Mouse (Mus musculus): ENCODE results near the gene Shc2. TPM values are rescaled to one million over a fixed set of nuclear protein-coding genes. Genes with fewer than 3 reads are reported as not detected.

Shc2 gene
- polyA plus RNA-seq (2014; fragmentation: Nextera tagmentation; extraction: Ambion mirVana), result 9.8 and 10.5 TPM in 2 replicates

DNA sequence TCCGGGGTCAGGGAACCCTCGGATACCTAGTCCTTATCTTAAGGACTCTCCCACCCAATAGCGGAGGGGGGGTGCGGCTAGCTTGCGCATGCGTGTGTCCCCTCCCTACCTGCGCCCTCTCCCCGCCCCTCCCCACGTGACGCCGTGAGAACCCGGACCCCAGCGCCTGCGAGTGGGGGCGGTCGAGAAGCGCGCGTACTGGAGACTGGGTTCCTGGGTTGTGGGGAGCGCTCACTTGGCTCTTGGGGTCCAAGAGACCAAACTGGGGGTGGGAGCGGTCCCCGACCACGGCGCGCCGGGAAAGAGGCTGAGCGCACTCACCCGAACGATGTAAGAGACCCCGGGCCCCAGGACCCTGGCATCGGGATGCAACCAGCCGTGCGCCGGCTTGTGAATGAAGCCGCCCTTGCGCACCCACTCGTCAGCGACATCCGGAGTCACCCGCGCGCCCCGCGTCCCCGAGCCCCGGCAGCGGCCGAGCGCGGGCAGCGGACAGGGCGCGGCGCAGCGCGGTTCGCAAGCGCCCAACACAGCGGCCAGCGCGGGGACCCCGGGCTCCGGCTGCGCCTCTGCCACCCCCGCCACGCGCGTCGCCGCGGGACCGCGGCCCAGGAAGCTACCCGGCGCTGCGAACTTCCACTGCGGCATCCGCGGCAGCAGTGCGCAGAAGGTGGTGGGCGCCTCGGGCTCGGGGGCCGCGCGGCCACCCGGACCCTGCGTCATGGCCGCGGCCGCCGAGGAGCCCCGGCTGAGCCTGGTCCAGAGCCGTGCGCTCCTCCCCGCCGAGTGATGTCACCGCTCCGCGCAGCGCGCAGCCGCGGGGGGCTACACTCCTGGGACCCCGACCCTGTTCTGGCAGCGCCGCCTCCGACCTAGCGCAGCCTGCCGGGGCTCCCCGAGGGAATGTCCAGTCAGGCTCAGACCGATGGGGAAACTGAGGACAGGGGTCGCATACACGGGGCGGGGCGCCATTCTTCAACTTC is at the start of gene Shc2:
Gene Shc2 (minus strand): TSS at position 791 of the 983 bp plus-strand sequence.
- Histone ChIP-seq H3K9ac (replicated peaks; ENCODE audit: low read length) (peak within 1 kb of the TSS; percentile 86), H3K4me2 (ENCODE audit: low read depth, low read length) (peak within 1 kb of the TSS; percentile 92), H3K4me3 (ENCODE audit: low read depth, low read length) (peak within 1 kb of the TSS; percentile 95), H3K36me3 (replicated peaks; ENCODE audit: control insufficient read depth, insufficient read depth, low read depth, low read length) (no peaks in the 10 kb centered on the region), H3K4me1 (ENCODE audit: control insufficient read depth, insufficient read depth, low read length) (no peaks in the 10 kb centered on the region; the same call in 1 of the 2 replicates), H3K27me3 (ENCODE audit: control insufficient read depth, insufficient read depth, low read length) (no peaks in the 10 kb centered on the region; the same call in 1 of the 2 replicates), H3K9me3 (replicated peaks; ENCODE audit: control insufficient read depth, low read length) (no peaks in the 10 kb centered on the region), H3K27ac (replicated peaks; ENCODE audit: low read depth, low read length) (peak within 1 kb of the TSS; percentile 62; the same call in 1 of the 2 replicates)
- DNase-seq (ENCODE audit: low spot score), result peak; percentile 84
- under 1% methylated on average over 93 of the region's 116 CpGs for WGBS
- peak; percentile 87 for ATAC-seq (replicated peaks; ENCODE audit: insufficient number of reproducible peaks, low FRiP score, low TSS enrichment, low read depth)

GRCm38 (mm10) chr10:79687513-79687912 is 49.8 kb upstream of the Shc2 start:
- no peak overlapping the region for H3K27ac ChIP-seq (replicated peaks; ENCODE audit: low read depth, low read length)
- peaks cover 21% of the 10 kb centered on the region for H3K36me3 ChIP-seq (replicated peaks; ENCODE audit: control insufficient read depth, insufficient read depth, low read depth, low read length)

DNA sequence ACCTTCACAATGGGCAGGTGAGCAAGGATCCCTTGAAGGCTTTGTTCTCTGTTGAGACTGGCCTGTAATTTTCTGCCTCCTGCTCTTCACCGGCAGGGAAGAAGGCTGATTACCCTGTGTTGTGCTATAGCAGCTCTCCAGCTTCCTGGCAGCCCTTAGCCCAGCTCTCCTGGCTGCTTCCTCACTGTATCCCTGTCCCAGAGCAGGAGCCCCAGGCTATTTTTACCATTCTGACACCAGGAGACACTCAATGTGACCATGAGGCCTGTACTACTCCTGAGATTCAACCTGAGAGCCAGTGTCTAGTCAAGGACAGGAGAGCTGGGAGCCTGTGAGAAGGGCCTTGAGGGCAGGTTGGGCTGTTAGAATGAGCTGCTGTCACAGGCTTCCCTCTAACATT is 49.0 kb upstream of the Shc2 start:
- 88% methylated on average over 1 of the region's 1 CpGs for WGBS
- Histone ChIP-seq H3K36me3 (replicated peaks; ENCODE audit: control insufficient read depth, insufficient read depth, low read depth, low read length) (peaks cover 21% of the 10 kb centered on the region), H3K27ac (replicated peaks; ENCODE audit: low read depth, low read length) (no peak overlapping the region), H3K9ac (replicated peaks; ENCODE audit: low read length) (no peak overlapping the region), H3K4me3 (ENCODE audit: low read depth, low read length) (no peak overlapping the region), H3K27me3 (ENCODE audit: control insufficient read depth, insufficient read depth, low read length) (no peaks in the 10 kb centered on the region), H3K4me1 (ENCODE audit: control insufficient read depth, insufficient read depth, low read length) (peaks cover 6% of the 10 kb centered on the region), H3K9me3 (replicated peaks; ENCODE audit: control insufficient read depth, low read length) (no peaks in the 10 kb centered on the region), H3K4me2 (ENCODE audit: low read depth, low read length) (no peak overlapping the region)
- ATAC-seq (replicated peaks; ENCODE audit: insufficient number of reproducible peaks, low FRiP score, low TSS enrichment, low read depth) (no peak), DNase-seq (ENCODE audit: low spot score) (no peak)

More at GRCm38 (mm10) chr10:79687513-79687912, 49.8 kb upstream of the Shc2 start:
- Histone ChIP-seq H3K4me3 (ENCODE audit: low read depth, low read length) (no peak overlapping the region), H3K4me1 (ENCODE audit: control insufficient read depth, insufficient read depth, low read length) (peaks cover 6% of the 10 kb centered on the region), H3K9me3 (replicated peaks; ENCODE audit: control insufficient read depth, low read length) (no peaks in the 10 kb centered on the region), H3K27me3 (ENCODE audit: control insufficient read depth, insufficient read depth, low read length) (no peaks in the 10 kb centered on the region), H3K4me2 (ENCODE audit: low read depth, low read length) (no peak overlapping the region), H3K9ac (replicated peaks; ENCODE audit: low read length) (no peak overlapping the region)
- 96% methylated on average over 6 of the region's 6 CpGs for WGBS
- DNase-seq (ENCODE audit: low spot score) (no peak), ATAC-seq (replicated peaks; ENCODE audit: insufficient number of reproducible peaks, low FRiP score, low TSS enrichment, low read depth) (no peak)

GRCm38 (mm10) chr10:79686219-79686618 is 48.5 kb upstream of the Shc2 start:
- no peak for ATAC-seq (replicated peaks; ENCODE audit: insufficient number of reproducible peaks, low FRiP score, low TSS enrichment, low read depth)
- H3K4me1 ChIP-seq (ENCODE audit: control insufficient read depth, insufficient read depth, low read length), result peaks cover 6% of the 10 kb centered on the region
- DNase-seq (ENCODE audit: low spot score), result no peak
- H3K9ac ChIP-seq (replicated peaks; ENCODE audit: low read length), result no peak overlapping the region
- no peak overlapping the region for H3K27ac ChIP-seq (replicated peaks; ENCODE audit: low read depth, low read length)
- no peak overlapping the region for H3K4me2 ChIP-seq (ENCODE audit: low read depth, low read length)
- 89% methylated on average over 2 of the region's 2 CpGs for WGBS
- H3K9me3 ChIP-seq (replicated peaks; ENCODE audit: control insufficient read depth, low read length), result no peaks in the 10 kb centered on the region
- H3K4me3 ChIP-seq (ENCODE audit: low read depth, low read length), result no peak overlapping the region
- no peaks in the 10 kb centered on the region for H3K27me3 ChIP-seq (ENCODE audit: control insufficient read depth, insufficient read depth, low read length)
- peaks cover 21% of the 10 kb centered on the region for H3K36me3 ChIP-seq (replicated peaks; ENCODE audit: control insufficient read depth, insufficient read depth, low read depth, low read length)

DNA sequence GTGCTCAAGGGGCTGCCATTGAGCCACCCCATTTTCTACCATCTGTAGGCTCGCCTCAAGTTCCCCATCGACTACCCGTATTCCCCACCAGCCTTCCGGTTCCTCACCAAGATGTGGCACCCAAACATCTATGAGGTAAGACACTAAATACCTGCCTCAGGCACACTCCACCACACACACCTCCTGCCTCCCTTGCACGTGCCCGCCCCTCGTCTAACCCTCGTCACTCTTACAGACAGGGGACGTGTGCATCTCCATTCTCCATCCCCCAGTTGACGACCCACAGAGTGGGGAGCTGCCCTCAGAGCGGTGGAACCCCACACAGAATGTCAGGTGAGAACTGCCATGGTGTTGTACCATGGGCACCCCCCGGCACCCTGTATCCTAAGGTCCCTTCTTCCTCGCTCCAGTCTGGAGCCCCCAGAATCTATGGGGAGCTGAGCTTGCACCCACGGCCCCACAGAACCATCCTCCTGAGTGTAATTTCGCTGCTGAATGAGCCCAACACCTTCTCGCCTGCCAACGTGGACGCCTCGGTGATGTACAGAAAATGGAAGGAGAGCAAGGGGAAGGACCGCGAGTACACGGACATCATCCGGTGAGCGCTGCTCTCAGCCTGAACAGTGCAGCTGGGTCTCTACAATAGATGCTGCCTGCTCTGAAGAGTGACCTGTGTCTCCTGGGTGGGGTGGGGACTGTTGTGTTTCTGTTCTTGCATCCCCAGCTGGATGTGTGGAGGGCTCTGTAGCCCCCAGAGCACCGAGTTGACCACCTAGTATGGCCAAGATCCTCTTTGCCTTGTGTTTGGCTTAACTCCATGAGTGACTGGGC is 47.3 kb upstream of the Shc2 start:
- ATAC-seq (replicated peaks; ENCODE audit: insufficient number of reproducible peaks, low FRiP score, low TSS enrichment, low read depth) (no peak), DNase-seq (ENCODE audit: low spot score) (no peak)
- H3K27ac ChIP-seq (replicated peaks; ENCODE audit: low read depth, low read length), result no peak overlapping the region
- H3K4me1 ChIP-seq (ENCODE audit: control insufficient read depth, insufficient read depth, low read length), result peaks cover 6% of the 10 kb centered on the region
- no peaks in the 10 kb centered on the region for H3K27me3 ChIP-seq (ENCODE audit: control insufficient read depth, insufficient read depth, low read length)
- peaks cover 21% of the 10 kb centered on the region for H3K36me3 ChIP-seq (replicated peaks; ENCODE audit: control insufficient read depth, insufficient read depth, low read depth, low read length)
- no peak overlapping the region for H3K4me2 ChIP-seq (ENCODE audit: low read depth, low read length)
- no peak overlapping the region for H3K4me3 ChIP-seq (ENCODE audit: low read depth, low read length)
- H3K9ac ChIP-seq (replicated peaks; ENCODE audit: low read length), result no peak overlapping the region
- no peaks in the 10 kb centered on the region for H3K9me3 ChIP-seq (replicated peaks; ENCODE audit: control insufficient read depth, low read length)
- 94% methylated on average over 25 of the region's 25 CpGs for WGBS

- Histone ChIP-seq H3K9me3 (replicated peaks; ENCODE audit: control insufficient read depth, low read length) (no peaks in the 10 kb centered on the region), H3K4me1 (ENCODE audit: control insufficient read depth, insufficient read depth, low read length) (peaks cover 6% of the 10 kb centered on the region), H3K9ac (replicated peaks; ENCODE audit: low read length) (0 out of 2 replicates have a peak overlapping the region, but pooled peaks have one; percentile 5), H3K27me3 (ENCODE audit: control insufficient read depth, insufficient read depth, low read length) (no peaks in the 10 kb centered on the region), H3K27ac (replicated peaks; ENCODE audit: low read depth, low read length) (no peak overlapping the region), H3K36me3 (replicated peaks; ENCODE audit: control insufficient read depth, insufficient read depth, low read depth, low read length) (peaks cover 17% of the 10 kb centered on the region), H3K4me2 (ENCODE audit: low read depth, low read length) (peak overlapping the region; percentile 57; the same call in 1 of the 2 replicates), H3K4me3 (ENCODE audit: low read depth, low read length) (no peak overlapping the region)
- DNase-seq (ENCODE audit: low spot score), result no peak
- no peak for ATAC-seq (replicated peaks; ENCODE audit: insufficient number of reproducible peaks, low FRiP score, low TSS enrichment, low read depth)
- WGBS, result 92% methylated on average over 6 of the region's 6 CpGs
These were observed 46.3 kb upstream of the Shc2 start for GRCm38 (mm10) chr10:79683726-79684640.

DNA sequence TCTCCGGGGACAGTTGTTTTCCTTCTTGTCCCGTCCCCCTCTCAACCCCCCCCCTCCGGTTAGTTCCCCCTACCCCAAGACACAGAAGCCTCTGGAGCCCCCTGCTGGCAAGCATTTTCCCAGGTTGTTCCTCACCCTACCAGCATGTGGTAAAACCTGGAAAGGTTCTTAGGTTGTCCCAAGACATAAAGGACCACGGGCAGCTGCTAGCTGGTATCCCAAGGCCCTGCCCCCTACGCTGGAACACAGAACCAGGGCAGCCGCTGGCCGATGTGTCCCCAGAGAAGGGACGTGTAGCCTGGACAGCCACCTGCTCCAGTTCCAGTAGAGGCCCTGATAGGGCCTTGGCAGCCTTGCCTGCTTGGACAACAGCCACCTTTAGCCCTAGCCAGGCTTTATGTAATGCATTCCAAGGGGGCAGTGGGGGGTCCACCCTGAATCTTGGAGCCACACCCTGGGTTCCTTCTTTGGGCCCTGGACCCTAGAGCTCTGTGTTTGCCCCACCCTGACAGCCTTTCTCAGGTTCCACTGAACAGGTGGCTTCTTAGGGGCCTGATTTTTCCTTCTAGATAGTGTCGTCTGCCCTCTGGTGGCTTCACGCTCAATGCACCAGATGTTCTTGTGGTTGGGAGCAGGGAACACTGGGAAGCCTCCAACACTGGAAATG is 45.3 kb upstream of the Shc2 start:
- Histone ChIP-seq H3K36me3 (replicated peaks; ENCODE audit: control insufficient read depth, insufficient read depth, low read depth, low read length) (peaks cover 11% of the 10 kb centered on the region), H3K4me2 (ENCODE audit: low read depth, low read length) (peak overlapping the region; percentile 57), H3K9me3 (replicated peaks; ENCODE audit: control insufficient read depth, low read length) (no peaks in the 10 kb centered on the region), H3K27me3 (ENCODE audit: control insufficient read depth, insufficient read depth, low read length) (no peaks in the 10 kb centered on the region), H3K4me1 (ENCODE audit: control insufficient read depth, insufficient read depth, low read length) (peaks cover 6% of the 10 kb centered on the region), H3K9ac (replicated peaks; ENCODE audit: low read length) (peak overlapping the region; percentile 83), H3K27ac (replicated peaks; ENCODE audit: low read depth, low read length) (no peak overlapping the region), H3K4me3 (ENCODE audit: low read depth, low read length) (peak overlapping the region; percentile 89)
- WGBS, result 9% methylated on average over 10 of the region's 10 CpGs
- ATAC-seq (replicated peaks; ENCODE audit: insufficient number of reproducible peaks, low FRiP score, low TSS enrichment, low read depth) (no peak), DNase-seq (ENCODE audit: low spot score) (peak; percentile 80)

Measured in embryonic facial prominence, embryonic 11.5 days (tissue).